Mouse (Mus musculus): ENCODE measurements around the gene Aim2.
A peak's percentile ranks its signal among the peaks of the same experiment; 100 is the strongest.

The Aim2 gene

DNA sequence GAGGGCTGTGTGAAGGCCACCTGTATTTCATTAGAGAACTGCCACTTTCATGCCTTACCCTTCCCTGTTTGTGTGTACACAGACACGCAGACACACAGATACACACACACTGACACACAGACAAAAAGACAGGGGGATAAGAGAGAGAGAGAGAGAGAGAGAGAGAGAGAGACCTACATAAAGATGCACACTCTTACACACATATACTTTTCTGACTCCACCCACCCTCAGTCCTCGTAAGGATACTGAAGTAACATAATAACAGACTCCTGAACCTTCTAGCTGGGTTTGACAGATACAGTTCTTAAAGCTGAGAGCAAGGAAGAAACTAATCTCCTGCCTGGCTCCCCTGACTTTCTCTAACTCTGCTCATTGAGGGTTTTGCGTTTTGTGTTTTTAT is 38.8 kb downstream of the Aim2 start:
- TF ChIP-seq NANOG (IDR thresholded peaks at IDR 0.05; ENCODE audit: borderline replicate concordance, low read length) (no peak), CTCF (conservative IDR thresholded peaks at IDR 0.05; ENCODE audit: low read length) (no peak), POU5F1 (IDR thresholded peaks at IDR 0.05; ENCODE audit: borderline replicate concordance, low read length) (no peak)
- no peaks in the 10 kb centered on the region for H3K36me3 ChIP-seq (ENCODE audit: insufficient read depth, low read length)
- H3K27me3 ChIP-seq (ENCODE audit: insufficient read depth, low read length) = peaks cover 18% of the 10 kb centered on the region
- H3K4me3 ChIP-seq (replicated peaks; ENCODE audit: low read length) = peak overlapping the region; percentile 35; the same call in 1 of the 2 replicates
- peaks cover 10% of the 10 kb centered on the region for H3K4me1 ChIP-seq (replicated peaks; ENCODE audit: low read depth, low read length)
- no peaks in the 10 kb centered on the region for H3K9me3 ChIP-seq (ENCODE audit: low read length)

GRCm38 (mm10) chr1:173389901-173390401 is 39.3 kb downstream of the Aim2 start:
- peaks cover 18% of the 10 kb centered on the region for H3K27me3 ChIP-seq (ENCODE audit: insufficient read depth, low read length)
- no peaks in the 10 kb centered on the region for H3K9me3 ChIP-seq (ENCODE audit: low read length)
- H3K4me1 ChIP-seq (replicated peaks; ENCODE audit: low read depth, low read length) = peaks cover 10% of the 10 kb centered on the region
- peak; percentile 84 for TF ChIP-seq POU5F1 (IDR thresholded peaks at IDR 0.05; ENCODE audit: borderline replicate concordance, low read length)
- TF ChIP-seq NANOG (IDR thresholded peaks at IDR 0.05; ENCODE audit: borderline replicate concordance, low read length) = no peak
- H3K36me3 ChIP-seq (ENCODE audit: insufficient read depth, low read length) = no peaks in the 10 kb centered on the region
- peak overlapping the region; percentile 35 for H3K4me3 ChIP-seq (replicated peaks; ENCODE audit: low read length)

- Histone ChIP-seq H3K9me3 (ENCODE audit: low read length) (no peaks in the 10 kb centered on the region), H3K4me1 (replicated peaks; ENCODE audit: low read depth, low read length) (peaks cover 10% of the 10 kb centered on the region), H3K4me3 (replicated peaks; ENCODE audit: low read length) (no peak overlapping the region), H3K36me3 (ENCODE audit: insufficient read depth, low read length) (no peaks in the 10 kb centered on the region), H3K27me3 (ENCODE audit: insufficient read depth, low read length) (peaks cover 18% of the 10 kb centered on the region)
- TF ChIP-seq POU5F1 (IDR thresholded peaks at IDR 0.05; ENCODE audit: borderline replicate concordance, low read length) (no peak), CTCF (conservative IDR thresholded peaks at IDR 0.05; ENCODE audit: low read length) (no peak), NANOG (IDR thresholded peaks at IDR 0.05; ENCODE audit: borderline replicate concordance, low read length) (no peak)
Observed at GRCm38 (mm10) chr1:173391754-173392153, 41.1 kb downstream of the Aim2 start.

GRCm38 (mm10) chr1:173398323-173398970 is 47.8 kb downstream of the Aim2 start:
- H3K27me3 ChIP-seq (ENCODE audit: insufficient read depth, low read length) = no peaks in the 10 kb centered on the region
- H3K9me3 ChIP-seq (ENCODE audit: low read length) = no peaks in the 10 kb centered on the region
- peak; percentile 20; the same call in 1 of the 2 replicates for TF ChIP-seq CTCF (conservative IDR thresholded peaks at IDR 0.05; ENCODE audit: low read length)
- no peak for TF ChIP-seq POU5F1 (IDR thresholded peaks at IDR 0.05; ENCODE audit: borderline replicate concordance, low read length)
- TF ChIP-seq NANOG (IDR thresholded peaks at IDR 0.05; ENCODE audit: borderline replicate concordance, low read length) = no peak
- H3K4me3 ChIP-seq (replicated peaks; ENCODE audit: low read length) = no peak overlapping the region
- H3K36me3 ChIP-seq (ENCODE audit: insufficient read depth, low read length) = no peaks in the 10 kb centered on the region
- peaks cover 6% of the 10 kb centered on the region; the same call in 1 of the 2 replicates for H3K4me1 ChIP-seq (replicated peaks; ENCODE audit: low read depth, low read length)

- TF ChIP-seq POU5F1 (IDR thresholded peaks at IDR 0.05; ENCODE audit: borderline replicate concordance, low read length) (no peak), NANOG (IDR thresholded peaks at IDR 0.05; ENCODE audit: borderline replicate concordance, low read length) (no peak)
- no peaks in the 10 kb centered on the region for H3K36me3 ChIP-seq (ENCODE audit: insufficient read depth, low read length)
- peaks cover 6% of the 10 kb centered on the region; the same call in 1 of the 2 replicates for H3K4me1 ChIP-seq (replicated peaks; ENCODE audit: low read depth, low read length)
- no peaks in the 10 kb centered on the region for H3K27me3 ChIP-seq (ENCODE audit: insufficient read depth, low read length)
- H3K4me3 ChIP-seq (replicated peaks; ENCODE audit: low read length) = no peak overlapping the region
- no peaks in the 10 kb centered on the region for H3K9me3 ChIP-seq (ENCODE audit: low read length)
Observed at GRCm38 (mm10) chr1:173404696-173405309, 54.1 kb downstream of the Aim2 start.

- Histone ChIP-seq H3K36me3 (ENCODE audit: insufficient read depth, low read length) (no peaks in the 10 kb centered on the region), H3K27me3 (ENCODE audit: insufficient read depth, low read length) (no peaks in the 10 kb centered on the region), H3K4me3 (replicated peaks; ENCODE audit: low read length) (no peak overlapping the region), H3K4me1 (replicated peaks; ENCODE audit: low read depth, low read length) (no peaks in the 10 kb centered on the region), H3K9me3 (ENCODE audit: low read length) (no peaks in the 10 kb centered on the region)
- TF ChIP-seq NANOG (IDR thresholded peaks at IDR 0.05; ENCODE audit: borderline replicate concordance, low read length) (no peak), CTCF (conservative IDR thresholded peaks at IDR 0.05; ENCODE audit: low read length) (no peak), POU5F1 (IDR thresholded peaks at IDR 0.05; ENCODE audit: borderline replicate concordance, low read length) (no peak)
Observed at GRCm38 (mm10) chr1:173409066-173409465, 58.4 kb downstream of the Aim2 start.

GRCm38 (mm10) chr1:173411863-173412262 is 61.2 kb downstream of the Aim2 start:
- no peak overlapping the region for H3K4me3 ChIP-seq (replicated peaks; ENCODE audit: low read length)
- TF ChIP-seq CTCF (conservative IDR thresholded peaks at IDR 0.05; ENCODE audit: low read length) (no peak), POU5F1 (IDR thresholded peaks at IDR 0.05; ENCODE audit: borderline replicate concordance, low read length) (no peak), NANOG (IDR thresholded peaks at IDR 0.05; ENCODE audit: borderline replicate concordance, low read length) (no peak)

GRCm38 (mm10) chr1:173414631-173415030 is 64.0 kb downstream of the Aim2 start:
- H3K9me3 ChIP-seq (ENCODE audit: low read length) = no peaks in the 10 kb centered on the region
- TF ChIP-seq POU5F1 (IDR thresholded peaks at IDR 0.05; ENCODE audit: borderline replicate concordance, low read length) = no peak
- TF ChIP-seq CTCF (conservative IDR thresholded peaks at IDR 0.05; ENCODE audit: low read length) = no peak
- no peak for TF ChIP-seq NANOG (IDR thresholded peaks at IDR 0.05; ENCODE audit: borderline replicate concordance, low read length)
- no peak overlapping the region for H3K4me3 ChIP-seq (replicated peaks; ENCODE audit: low read length)
- H3K4me1 ChIP-seq (replicated peaks; ENCODE audit: low read depth, low read length) = peaks cover 17% of the 10 kb centered on the region
- H3K36me3 ChIP-seq (ENCODE audit: insufficient read depth, low read length) = no peaks in the 10 kb centered on the region
- H3K27me3 ChIP-seq (ENCODE audit: insufficient read depth, low read length) = no peaks in the 10 kb centered on the region

More at GRCm38 (mm10) chr1:173411863-173412262, 61.2 kb downstream of the Aim2 start:
- Histone ChIP-seq H3K27me3 (ENCODE audit: insufficient read depth, low read length) (no peaks in the 10 kb centered on the region), H3K9me3 (ENCODE audit: low read length) (no peaks in the 10 kb centered on the region), H3K36me3 (ENCODE audit: insufficient read depth, low read length) (no peaks in the 10 kb centered on the region), H3K4me1 (replicated peaks; ENCODE audit: low read depth, low read length) (no peaks in the 10 kb centered on the region)
